Mouse (Mus musculus) hindbrain, embryonic 10.5 days (tissue): ENCODE measurements around the gene Tmem17. TPM values are rescaled to one million over a fixed set of nuclear protein-coding genes. Genes with fewer than 3 reads are reported as not detected.

Experiments used
- DNase-seq: peaks from one replicate; pipeline ENCODE4 v3.0.0-alpha.2; 2017; ENCODE audit warnings: low spot score
- H3K27ac ChIP-seq: fragments of 300-500 bp; sonication (generic); 2 replicates; pipeline ENCODE4 v1.5.1; 2016; ENCODE audit warnings: mild to moderate bottlenecking, moderate library complexity
- H3K27me3 ChIP-seq: fragments of 300-500 bp; sonication (generic); 2 replicates; pipeline ENCODE4 v1.6.1; 2016; ENCODE audit warnings: mild to moderate bottlenecking; ENCODE audit not compliant: poor library complexity, insufficient read depth, severe bottlenecking
- H3K36me3 ChIP-seq: fragments of 300-500 bp; sonication (generic); 2 replicates; pipeline ENCODE4 v1.6.1; 2016; ENCODE audit warnings: mild to moderate bottlenecking, moderate library complexity
- H3K4me1 ChIP-seq: fragments of 300-500 bp; sonication (generic); replicated peaks from 2 replicates; pipeline ENCODE4 v1.6.1; 2016; ENCODE audit warnings: mild to moderate bottlenecking
- H3K4me3 ChIP-seq: fragments of 300-500 bp; sonication (generic); 2 replicates; pipeline ENCODE4 v1.5.1; 2016; ENCODE audit warnings: mild to moderate bottlenecking, moderate library complexity
- H3K9me3 ChIP-seq: fragments of 300-500 bp; sonication (generic); 2 replicates; pipeline ENCODE4 v1.6.1; 2016; ENCODE audit warnings: mild to moderate bottlenecking, moderate library complexity
- WGBS: fragments of 180-500 bp; shearing (Covaris S2); methylation state at CpG from one replicate; pipeline ENCODE4 v1.1.7; 2016; 5-methylcytosine and 5-hydroxymethylcytosine counted together
- polyA plus RNA-seq: library from polyadenylated mRNA; unstranded; fragments of >200 nt; fragmentation: Nextera tagmentation; extraction: Ambion mirVana; gene quantifications from 2 replicates; pipeline ENCODE4 v1.2.1, GENCODE M21; 2016

Tmem17 gene
- polyA plus RNA-seq, 1 experiment from 2014 or later: 14.3 TPM

GRCm38 (mm10) chr11:22520251-22520650 lies 8.4 kb downstream of the Tmem17 start:
- Histone ChIP-seq H3K4me3 (no peak overlapping the region), H3K27me3 (no peaks in the 10 kb centered on the region), H3K4me1 (no peaks in the 10 kb centered on the region), H3K9me3 (peaks cover 18% of the 10 kb centered on the region), H3K36me3 (peaks cover 35% of the 10 kb centered on the region), H3K27ac (no peak overlapping the region)
- 91% methylated on average over 4 of the region's 4 CpGs for WGBS
- no peak for DNase-seq

DNA sequence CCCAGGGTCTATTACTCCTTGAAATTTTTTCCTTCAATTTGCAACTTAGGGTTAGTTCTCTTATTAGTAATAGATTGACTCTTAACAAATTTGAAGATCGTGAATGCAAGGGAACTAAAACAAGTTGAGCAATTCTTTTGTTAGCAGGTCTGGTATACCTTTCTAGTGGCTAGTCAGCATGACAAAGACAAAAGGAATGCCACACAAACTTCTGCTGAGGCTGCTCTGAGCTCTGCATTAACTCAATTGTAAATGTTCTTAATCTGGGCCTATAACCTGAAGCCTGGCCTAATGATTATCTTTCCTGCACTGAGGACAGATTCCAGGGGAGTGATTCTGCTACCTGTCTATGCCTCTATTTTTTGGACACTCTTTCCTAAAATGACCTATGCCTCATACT lies 12.7 kb downstream of the Tmem17 start:
- Histone ChIP-seq H3K27ac (no peak overlapping the region), H3K4me3 (no peak overlapping the region), H3K4me1 (no peaks in the 10 kb centered on the region), H3K9me3 (peaks cover 13% of the 10 kb centered on the region), H3K36me3 (peaks cover 16% of the 10 kb centered on the region), H3K27me3 (no peaks in the 10 kb centered on the region)
- WGBS: 85% methylated on average over 1 of the region's 1 CpGs
- DNase-seq: no peak

- Histone ChIP-seq H3K4me1 (no peaks in the 10 kb centered on the region), H3K4me3 (no peak overlapping the region), H3K27ac (no peak overlapping the region), H3K36me3 (no peaks in the 10 kb centered on the region), H3K9me3 (no peaks in the 10 kb centered on the region), H3K27me3 (no peaks in the 10 kb centered on the region)
- no peak for DNase-seq
- 42% methylated on average over 1 of the region's 1 CpGs for WGBS
Measured at GRCm38 (mm10) chr11:22540600-22540999, 28.7 kb downstream of the Tmem17 start.

DNA sequence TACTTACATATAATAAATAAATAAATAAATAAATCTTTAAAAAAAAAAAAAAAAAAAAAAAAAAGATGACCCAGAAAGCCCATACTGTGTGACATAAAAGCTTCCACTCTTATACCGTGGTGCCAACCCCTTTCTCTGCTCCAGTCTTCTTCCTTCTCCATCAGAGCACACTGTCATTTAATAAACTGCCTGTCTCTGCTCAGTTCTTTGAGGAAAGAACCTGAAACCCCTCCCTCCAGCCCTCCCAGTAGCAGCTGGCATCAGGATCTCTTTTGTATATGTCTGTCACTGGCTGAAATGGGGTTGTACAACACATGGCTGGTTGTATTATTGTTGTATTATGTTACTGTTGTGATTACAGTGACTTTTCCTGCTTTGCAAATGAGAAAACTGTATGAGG lies 48.2 kb downstream of the Tmem17 start:
- 76% methylated on average over 1 of the region's 1 CpGs for WGBS
- no peaks in the 10 kb centered on the region for H3K36me3 ChIP-seq
- no peak for DNase-seq
- peak overlapping the region; percentile 56 for H3K27ac ChIP-seq
- H3K9me3 ChIP-seq: no peaks in the 10 kb centered on the region
- H3K4me3 ChIP-seq: no peak overlapping the region
- no peaks in the 10 kb centered on the region for H3K27me3 ChIP-seq
- peaks cover 11% of the 10 kb centered on the region for H3K4me1 ChIP-seq

DNA sequence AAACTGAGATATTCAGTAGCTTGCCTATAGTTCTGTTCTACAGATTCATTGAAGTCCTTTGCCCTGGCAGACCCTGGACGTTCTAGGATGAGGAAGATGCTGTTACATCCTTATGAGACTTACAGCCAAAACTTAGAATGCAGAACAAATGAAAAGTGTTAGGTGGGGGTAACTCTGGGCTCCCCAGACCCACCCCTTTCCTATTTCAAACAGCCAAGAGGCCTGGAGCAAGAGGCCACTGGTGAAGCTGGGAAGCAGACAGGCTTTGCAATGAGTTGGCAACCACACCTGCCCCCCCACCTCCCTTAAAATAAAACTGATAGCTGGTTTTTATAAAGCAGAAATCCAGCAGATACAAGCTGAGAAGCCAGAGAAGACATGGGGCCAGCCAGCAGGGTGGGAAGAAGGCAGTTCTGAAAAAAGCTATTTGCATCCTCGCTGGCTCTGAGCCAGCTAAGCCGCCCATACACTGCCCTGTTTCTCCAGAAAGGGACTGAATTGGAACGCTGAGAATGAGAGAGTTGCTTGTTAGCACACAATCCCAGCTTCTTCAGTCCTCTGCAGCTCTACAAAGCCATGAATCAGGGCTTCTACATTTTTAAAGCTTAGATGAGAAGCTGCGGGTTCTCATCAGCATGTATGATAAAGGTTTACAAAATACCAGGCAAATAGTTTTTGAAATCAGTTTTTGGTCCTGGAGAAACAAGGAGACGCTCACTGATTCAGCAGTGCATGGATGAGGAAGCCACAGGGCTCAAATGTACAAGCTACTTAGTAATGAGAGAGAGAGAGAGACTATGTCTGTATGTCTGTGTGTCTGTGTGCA lies 48.8 kb downstream of the Tmem17 start:
- Histone ChIP-seq H3K4me3 (no peak overlapping the region), H3K27ac (peak overlapping the region; percentile 74), H3K27me3 (no peaks in the 10 kb centered on the region), H3K9me3 (no peaks in the 10 kb centered on the region), H3K4me1 (peaks cover 11% of the 10 kb centered on the region), H3K36me3 (no peaks in the 10 kb centered on the region)
- DNase-seq: peak; percentile 3
- WGBS: 50% methylated on average over 6 of the region's 6 CpGs

GRCm38 (mm10) chr11:22561329-22561592 lies 49.4 kb downstream of the Tmem17 start:
- DNase-seq: no peak
- no peaks in the 10 kb centered on the region for H3K9me3 ChIP-seq
- no peak overlapping the region; the same call in 1 of the 2 replicates for H3K27ac ChIP-seq
- no peaks in the 10 kb centered on the region for H3K27me3 ChIP-seq
- no peaks in the 10 kb centered on the region for H3K36me3 ChIP-seq
- H3K4me3 ChIP-seq: no peak overlapping the region
- H3K4me1 ChIP-seq: peaks cover 11% of the 10 kb centered on the region
- 97% methylated on average over 4 of the region's 4 CpGs for whole genome bisulfite sequencing

DNA sequence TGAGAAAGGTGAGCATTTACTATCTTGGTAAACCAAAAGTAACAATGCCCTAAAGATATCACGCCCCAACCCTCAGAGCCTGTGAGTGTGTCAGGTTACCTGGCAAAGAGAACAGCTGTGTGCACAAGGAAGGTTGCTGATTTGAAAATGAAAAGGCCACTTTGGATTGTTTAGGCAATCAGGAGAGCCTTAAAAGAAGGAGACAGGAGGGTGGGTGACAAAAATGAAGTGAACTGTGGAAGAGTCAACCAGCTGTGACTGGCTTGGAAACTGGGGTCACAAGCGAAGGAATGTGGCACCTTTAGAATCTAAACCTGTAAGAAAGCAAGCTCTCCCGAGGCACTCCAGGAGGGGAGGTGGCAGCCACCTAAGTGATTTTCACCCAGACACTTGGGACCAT lies 51.8 kb downstream of the Tmem17 start:
- Histone ChIP-seq H3K27ac (no peak overlapping the region), H3K27me3 (no peaks in the 10 kb centered on the region), H3K4me3 (no peak overlapping the region), H3K4me1 (peaks cover 11% of the 10 kb centered on the region), H3K36me3 (no peaks in the 10 kb centered on the region), H3K9me3 (no peaks in the 10 kb centered on the region)
- WGBS: 77% methylated on average over 3 of the region's 3 CpGs
- DNase-seq: no peak

- Histone ChIP-seq H3K27me3 (no peaks in the 10 kb centered on the region), H3K36me3 (no peaks in the 10 kb centered on the region), H3K4me3 (no peak overlapping the region), H3K9me3 (no peaks in the 10 kb centered on the region), H3K27ac (no peak overlapping the region), H3K4me1 (peaks cover 11% of the 10 kb centered on the region)
- DNase-seq: no peak
- 94% methylated on average over 3 of the region's 3 CpGs for WGBS
Measured at GRCm38 (mm10) chr11:22564676-22565075, 52.8 kb downstream of the Tmem17 start.

Other genes starting within 250 kb of the Tmem17 start
- 7.4 and 9.6 TPM in 2 replicates for gene Ehbp1, start 169.8 kb upstream of the Tmem17 start, polyA plus RNA-seq